Mouse (Mus musculus) CH12.LX (cell line): ENCODE measurements around the gene Fcnb. TPM values are rescaled to one million over a fixed set of nuclear protein-coding genes. Genes with fewer than 3 reads are reported as not detected.

Experiments
- DNase-seq: peaks from one replicate; pipeline ENCODE4 v3.0.0-alpha.2; 2013; ENCODE audit errors: extremely low read depth
- H3K27ac ChIP-seq: 2 replicates; pipeline ENCODE4 v1.5.1; 2012; ENCODE audit warnings: low read depth, mild to moderate bottlenecking, control low read depth, moderate library complexity; ENCODE audit not compliant: insufficient read depth
- H3K27me3 ChIP-seq: replicated peaks from 2 replicates; pipeline ENCODE3; 2012; ENCODE audit warnings: inconsistent platforms
- H3K36me3 ChIP-seq, 2 experiments: replicated peaks in 1 of 2; 2 replicates each; pipeline versions ENCODE3 to v1.6.1; 2012; ENCODE audit warnings: inconsistent platforms in 1 of 2, low read length in 1 of 2, mild to moderate bottlenecking in 1 of 2, mixed read lengths in 1 of 2, moderate library complexity in 1 of 2; ENCODE audit not compliant: control insufficient read depth in 1 of 2, insufficient read depth in 1 of 2
- H3K4me1 ChIP-seq, 2 experiments: 2 replicates each; pipeline ENCODE4 v1.6.1; 2012; ENCODE audit warnings: inconsistent platforms in 1 of 2, moderate library complexity in 1 of 2; ENCODE audit not compliant: insufficient read depth in 2 of 2, control insufficient read depth in 1 of 2
- H3K4me2 ChIP-seq: 2 replicates; pipeline ENCODE4 v1.6.1; 2012; ENCODE audit warnings: low read depth, mild to moderate bottlenecking, control low read depth; ENCODE audit not compliant: poor library complexity, insufficient read depth, severe bottlenecking
- H3K4me3 ChIP-seq, 3 experiments: fragments of 150-350 bp in 1 of 3; sonication (generic) in 1 of 3; replicated peaks in 1 of 3; 2 replicates each; pipeline versions ENCODE3 to v1.5.1; 2011 to 2012; ENCODE audit warnings: low read depth in 2 of 3, low read length in 2 of 3, mild to moderate bottlenecking in 2 of 3, moderate library complexity in 2 of 3, control low read depth in 1 of 3, improper control_type of control experiment in 1 of 3, inconsistent platforms in 1 of 3, mixed read lengths in 1 of 3; ENCODE audit not compliant: poor library complexity in 1 of 3
- H3K79me2 ChIP-seq: replicated peaks from 2 replicates; pipeline ENCODE4 v1.6.1; 2012; ENCODE audit warnings: mild to moderate bottlenecking, moderate library complexity; ENCODE audit not compliant: control insufficient read depth, poor library complexity, insufficient read depth, severe bottlenecking; ENCODE audit errors: extremely low read depth
- H3K9ac ChIP-seq: 2 replicates; pipeline ENCODE4 v1.6.1; 2012; ENCODE audit warnings: low read depth, mild to moderate bottlenecking, control low read depth, moderate library complexity; ENCODE audit not compliant: insufficient read depth
- H3K9me3 ChIP-seq: replicated peaks from 2 replicates; pipeline ENCODE3; 2012; ENCODE audit warnings: low read length, inconsistent platforms, mixed read lengths
- CHD2 ChIP-seq: IDR thresholded peaks from 2 replicates; pipeline ENCODE4 v1.6.1; 2011; ENCODE audit warnings: low read length, improper control_type of control experiment
- CTCF ChIP-seq, 2 experiments: IDR thresholded peaks in 1 of 2; conservative IDR thresholded peaks in 1 of 2; 2 replicates each; pipeline ENCODE4 v1.5.1; 2011 to 2012; ENCODE audit warnings: low read depth in 2 of 2, low read length in 2 of 2, improper control_type of control experiment in 1 of 2, inconsistent platforms in 1 of 2, mild to moderate bottlenecking in 1 of 2, moderate library complexity in 1 of 2
- E2F4 ChIP-seq: IDR thresholded peaks from 2 replicates; pipeline ENCODE4 v1.6.1; 2011; ENCODE audit warnings: low read depth, low read length, improper control_type of control experiment; ENCODE audit not compliant: insufficient replicate concordance
- ELF1 ChIP-seq: IDR thresholded peaks from 2 replicates; pipeline ENCODE4 v1.6.1; 2014; ENCODE audit warnings: low read depth, mild to moderate bottlenecking, inconsistent platforms, low read length, improper control_type of control experiment
- EP300 ChIP-seq: IDR thresholded peaks from 2 replicates; pipeline ENCODE4 v1.6.1; 2011; ENCODE audit warnings: low read length, improper control_type of control experiment
- HCFC1 ChIP-seq: IDR thresholded peaks from 2 replicates; pipeline ENCODE4 v1.6.1; 2012; ENCODE audit warnings: low read depth, mild to moderate bottlenecking, inconsistent platforms, low read length, improper control_type of control experiment
- IRF4 ChIP-seq: IDR thresholded peaks from 2 replicates; pipeline ENCODE4 v1.6.1; 2014; ENCODE audit warnings: low read depth, mild to moderate bottlenecking, inconsistent platforms, low read length, improper control_type of control experiment
- MAZ ChIP-seq: IDR thresholded peaks from 2 replicates; pipeline ENCODE4 v1.6.1; 2012; ENCODE audit warnings: low read depth, mild to moderate bottlenecking, inconsistent platforms, low read length, improper control_type of control experiment, moderate library complexity
- MEF2A ChIP-seq: IDR thresholded peaks from 2 replicates; pipeline ENCODE4 v1.6.1; 2014; ENCODE audit warnings: low read depth, mild to moderate bottlenecking, inconsistent platforms, low read length, improper control_type of control experiment, borderline replicate concordance
- MXI1 ChIP-seq: IDR thresholded peaks from 2 replicates; pipeline ENCODE4 v1.6.1; 2011; ENCODE audit warnings: mild to moderate bottlenecking, low read depth, low read length, improper control_type of control experiment
- MYC ChIP-seq: IDR thresholded peaks from 2 replicates; pipeline ENCODE4 v1.6.1; 2011; ENCODE audit warnings: low read depth, mild to moderate bottlenecking, improper control_type of control experiment, low read length
- NELFE ChIP-seq: IDR thresholded peaks from 2 replicates; pipeline ENCODE4 v1.6.1; 2011; ENCODE audit warnings: low read depth, low read length, improper control_type of control experiment
- POLR2AphosphoS2 ChIP-seq: IDR thresholded peaks from 2 replicates; pipeline ENCODE4 v1.6.1; 2011; ENCODE audit warnings: low read depth, low read length, improper control_type of control experiment
- RAD21 ChIP-seq: IDR thresholded peaks from 2 replicates; pipeline ENCODE4 v1.6.1; 2011; ENCODE audit warnings: low read depth, mild to moderate bottlenecking, low read length, improper control_type of control experiment, moderate library complexity
- RCOR1 ChIP-seq: conservative IDR thresholded peaks from 2 replicates; pipeline ENCODE4 v1.6.1; 2012; ENCODE audit warnings: low read depth, mild to moderate bottlenecking, inconsistent platforms, low read length, improper control_type of control experiment
- SIN3A ChIP-seq: IDR thresholded peaks from 2 replicates; pipeline ENCODE4 v1.6.1; 2012; ENCODE audit warnings: low read length, improper control_type of control experiment, inconsistent platforms
- SMC3 ChIP-seq: IDR thresholded peaks from 2 replicates; pipeline ENCODE4 v1.6.1; 2011; ENCODE audit warnings: low read depth, low read length, improper control_type of control experiment
- TBP ChIP-seq: conservative IDR thresholded peaks from 2 replicates; pipeline ENCODE4 v1.6.1; 2011; ENCODE audit warnings: low read depth, low read length, improper control_type of control experiment
- UBTF ChIP-seq: IDR thresholded peaks from 2 replicates; pipeline ENCODE4 v1.6.1; 2012; ENCODE audit warnings: low read depth, mild to moderate bottlenecking, inconsistent platforms, low read length, improper control_type of control experiment, moderate library complexity
- USF1 ChIP-seq: IDR thresholded peaks from 2 replicates; pipeline ENCODE4 v1.6.1; 2014; ENCODE audit warnings: low read depth, mild to moderate bottlenecking, inconsistent platforms, low read length, improper control_type of control experiment
- ZNF384 ChIP-seq: IDR thresholded peaks from 2 replicates; pipeline ENCODE4 v1.6.1; 2012; ENCODE audit warnings: low read depth, low read length, improper control_type of control experiment, inconsistent platforms
- dilution Hi-C: fragments of 300-500 bp; cut with MboI; formaldehyde crosslinking; loops from 2 replicates; pipeline ENCODE4 v1.14.3; 2020; ENCODE audit warnings: low sequenced_read_pairs; ENCODE audit not compliant: extremely low pct_unique_long_range_greater_than_20kb, extremely low pct_ligation_motif_present
- in situ Hi-C: fragments of 300-500 bp; cut with MboI; formaldehyde crosslinking; loops from 3 replicates; pipeline ENCODE4 v1.14.3; 2019; ENCODE audit warnings: low sequenced_read_pairs, low pct_ligation_motif_present, low pct_unique_long_range_greater_than_20kb, mixed read lengths
- polyA plus RNA-seq: library from polyadenylated mRNA; unstranded; fragments of >175 nt; gene quantifications from 2 replicates; pipeline ENCODE4 v1.2.1, GENCODE M21; 2012; ENCODE audit warnings: low read depth; ENCODE audit not compliant: insufficient read length
- total RNA-seq, 2 experiments: library from RNA; depleted of rRNA; stranded (reverse); fragments of 300-350 nt in 1 of 2; fragments of >200 nt in 1 of 2; gene quantifications; 2 replicates each; pipeline ENCODE4 v1.2.3; 2012 to 2014

Gene Fcnb
- total and polyA plus RNA-seq, 3 experiments, result not detected

DNA sequence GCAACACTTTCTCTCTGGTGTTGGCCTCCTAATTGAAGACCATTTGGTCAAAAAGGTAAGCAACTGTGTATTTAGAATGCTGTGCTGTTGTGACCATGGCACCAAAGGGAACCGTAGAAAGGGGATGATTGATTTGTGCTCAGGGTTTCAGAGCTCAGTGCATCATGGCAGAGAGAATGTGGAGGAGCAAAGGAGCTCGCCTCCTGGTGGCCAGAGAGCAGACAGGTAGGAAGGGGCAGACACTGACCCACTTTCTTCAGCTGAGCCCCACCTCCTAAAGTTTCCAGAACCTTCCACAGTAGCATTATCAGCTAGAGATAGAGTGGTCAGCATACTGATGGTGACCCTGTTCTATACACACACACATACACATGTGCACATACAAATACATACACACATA, 21.3 kb upstream of the Fcnb start:
- Histone ChIP-seq H3K36me3 (no peaks in the 10 kb centered on the region), H3K27ac (no peak overlapping the region), H3K27me3 (peaks cover 82% of the 10 kb centered on the region), H3K79me2 (no peaks in the 10 kb centered on the region), H3K4me2 (no peak overlapping the region), H3K4me1 (no peaks in the 10 kb centered on the region), H3K4me3 (no peak overlapping the region), H3K9ac (no peak overlapping the region), H3K9me3 (no peaks in the 10 kb centered on the region)
- no peak for DNase-seq
- in situ Hi-C loops (no loop called here), dilution Hi-C loops (no loop called here)
- TF ChIP-seq SIN3A, result no peak
- TF ChIP-seq CTCF (conservative IDR thresholded peaks at IDR 0.05 in 1 of 2, IDR thresholded peaks at IDR 0.05 in 1 of 2; ENCODE audit: low read depth in 2 of 2, low read length in 2 of 2), result no peak; a peak in 1 of 4 replicates
- TF ChIP-seq MEF2A, result no peak
- TF ChIP-seq EP300, result no peak
- no peak for TF ChIP-seq MXI1
- no peak for TF ChIP-seq TBP
- no peak for TF ChIP-seq MYC
- no peak for TF ChIP-seq ZNF384
- TF ChIP-seq IRF4, result no peak
- no peak for TF ChIP-seq ELF1

- Histone ChIP-seq H3K27ac (no peak overlapping the region), H3K4me2 (no peak overlapping the region), H3K36me3 (no peaks in the 10 kb centered on the region), H3K27me3 (peaks cover 82% of the 10 kb centered on the region), H3K4me3 (no peak overlapping the region), H3K9ac (no peak overlapping the region), H3K79me2 (no peaks in the 10 kb centered on the region), H3K4me1 (no peaks in the 10 kb centered on the region), H3K9me3 (no peaks in the 10 kb centered on the region)
- in situ Hi-C loops (no loop called here), dilution Hi-C loops (no loop called here)
- no peak for DNase-seq
- no peak for TF ChIP-seq E2F4
- TF ChIP-seq RAD21, result no peak
- TF ChIP-seq CTCF (conservative IDR thresholded peaks at IDR 0.05 in 1 of 2, IDR thresholded peaks at IDR 0.05 in 1 of 2; ENCODE audit: low read depth in 2 of 2, low read length in 2 of 2), result 0 out of 4 replicates have a peak, but pooled peaks of 1 of the 2 experiments have one; percentile 7
- TF ChIP-seq SMC3, result no peak
These were observed 19.0 kb upstream of the Fcnb start for GRCm38 (mm10) chr2:28103653-28104052.

GRCm38 (mm10) chr2:28101892-28102291, 17.2 kb upstream of the Fcnb start:
- Histone ChIP-seq H3K79me2 (no peaks in the 10 kb centered on the region), H3K9ac (no peak overlapping the region), H3K4me2 (no peak overlapping the region), H3K27ac (no peak overlapping the region), H3K4me1 (no peaks in the 10 kb centered on the region), H3K4me3 (no peak overlapping the region), H3K27me3 (peaks cover 81% of the 10 kb centered on the region), H3K9me3 (no peaks in the 10 kb centered on the region), H3K36me3 (no peaks in the 10 kb centered on the region)
- DNase-seq, result no peak
- TF ChIP-seq RCOR1, result no peak
- TF ChIP-seq NELFE, result no peak
- TF ChIP-seq HCFC1, result no peak
- TF ChIP-seq MAZ, result no peak
- TF ChIP-seq CHD2, result no peak
- TF ChIP-seq POLR2AphosphoS2, result no peak
- no peak for TF ChIP-seq UBTF
- TF ChIP-seq USF1, result no peak
- TF ChIP-seq ZNF384, result no peak
- in situ Hi-C loops (no loop called here), dilution Hi-C loops (no loop called here)
